Mouse (Mus musculus) cortical plate, adult 2 months (tissue): ENCODE measurements around the gene Plxdc2. TPM values are rescaled to one million over a fixed set of nuclear protein-coding genes. Genes with fewer than 3 reads are reported as not detected.

Experiments used
- H3K27ac ChIP-seq: fragments of 200-500 bp; 2 replicates; pipeline ENCODE4 v1.5.1; 2012; ENCODE audit warnings: low read length, control low read depth, inconsistent platforms; ENCODE audit not compliant: insufficient read depth
- H3K4me1 ChIP-seq: fragments of 200-500 bp; 2 replicates; pipeline ENCODE4 v1.6.1; 2011; ENCODE audit warnings: low read length; ENCODE audit not compliant: control insufficient read depth, insufficient read depth
- H3K4me3 ChIP-seq: fragments of 200-500 bp; 2 replicates; pipeline ENCODE4 v1.5.1; 2011; ENCODE audit warnings: mild to moderate bottlenecking, low read length, control low read depth; ENCODE audit not compliant: insufficient read depth
- CTCF ChIP-seq: fragments of 200-500 bp; IDR thresholded peaks from 2 replicates; pipeline ENCODE4 v1.5.1; 2011; ENCODE audit warnings: mild to moderate bottlenecking, control low read depth, low read length; ENCODE audit not compliant: insufficient read depth; ENCODE audit errors: extremely low read depth
- POLR2A ChIP-seq: fragments of 200-500 bp; IDR thresholded peaks from 2 replicates; pipeline ENCODE4 v1.6.1; 2011; ENCODE audit warnings: mild to moderate bottlenecking, low read length, control low read depth; ENCODE audit not compliant: insufficient read depth; ENCODE audit errors: extremely low read depth
- polyA plus RNA-seq: library from polyadenylated mRNA; depleted of rRNA; stranded (reverse); fragments of >200 nt; gene quantifications from 2 replicates; pipeline ENCODE4 v1.2.3, GENCODE M21; 2012

The Plxdc2 gene
- polyA plus RNA-seq, 1 experiment, result 19.1 TPM

DNA sequence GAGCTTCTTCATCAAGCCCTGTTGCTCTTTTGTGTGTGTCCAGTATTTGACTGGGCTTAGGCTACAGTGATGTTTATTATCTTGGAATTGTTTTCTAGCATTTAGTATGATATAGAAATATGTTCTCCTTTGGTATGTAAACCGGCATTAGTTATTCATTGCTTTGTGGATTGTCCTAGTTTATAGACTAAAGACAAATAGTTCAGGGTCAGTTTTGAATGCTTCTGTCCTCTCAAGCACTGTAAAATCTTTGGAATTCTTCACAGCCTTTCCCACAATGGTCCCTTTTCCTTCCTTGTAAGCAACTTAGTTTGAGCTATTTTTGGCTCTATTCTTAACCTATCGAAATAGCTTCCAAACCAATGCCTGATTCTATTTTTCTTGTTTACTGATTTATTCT lies 178.5 kb downstream of the Plxdc2 start:
- Histone ChIP-seq H3K4me3 (no peak overlapping the region), H3K27ac (no peak overlapping the region), H3K4me1 (no peaks in the 10 kb centered on the region)
- TF ChIP-seq CTCF (no peak), POLR2A (no peak)

DNA sequence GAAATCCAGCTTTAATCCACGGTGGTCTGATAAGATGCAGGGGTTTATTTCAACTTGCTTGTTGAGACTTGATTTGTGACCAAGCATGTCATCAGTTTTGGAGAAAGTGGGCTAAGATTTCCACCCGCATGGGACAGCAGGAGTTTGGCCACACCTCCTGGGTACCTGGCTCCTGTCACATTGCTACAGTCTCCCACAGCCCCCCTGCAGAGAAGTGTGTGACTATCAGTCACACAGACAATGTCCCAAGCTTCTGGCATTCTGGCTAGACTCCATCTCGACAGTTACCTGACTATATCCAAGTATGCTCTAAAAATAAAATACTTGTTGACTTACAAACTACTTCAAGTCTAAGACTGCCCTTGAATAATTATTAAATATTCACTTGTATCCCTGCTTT lies 185.1 kb downstream of the Plxdc2 start:
- Histone ChIP-seq H3K27ac (no peak overlapping the region), H3K4me1 (no peaks in the 10 kb centered on the region; the same call in 1 of the 2 replicates), H3K4me3 (no peak overlapping the region)
- TF ChIP-seq POLR2A, result no peak

GRCm38 (mm10) chr2:16545207-16545606 lies 189.1 kb downstream of the Plxdc2 start:
- Histone ChIP-seq H3K27ac (no peak overlapping the region), H3K4me1 (no peaks in the 10 kb centered on the region; the same call in 1 of the 2 replicates), H3K4me3 (no peak overlapping the region)
- TF ChIP-seq CTCF (no peak), POLR2A (no peak)

DNA sequence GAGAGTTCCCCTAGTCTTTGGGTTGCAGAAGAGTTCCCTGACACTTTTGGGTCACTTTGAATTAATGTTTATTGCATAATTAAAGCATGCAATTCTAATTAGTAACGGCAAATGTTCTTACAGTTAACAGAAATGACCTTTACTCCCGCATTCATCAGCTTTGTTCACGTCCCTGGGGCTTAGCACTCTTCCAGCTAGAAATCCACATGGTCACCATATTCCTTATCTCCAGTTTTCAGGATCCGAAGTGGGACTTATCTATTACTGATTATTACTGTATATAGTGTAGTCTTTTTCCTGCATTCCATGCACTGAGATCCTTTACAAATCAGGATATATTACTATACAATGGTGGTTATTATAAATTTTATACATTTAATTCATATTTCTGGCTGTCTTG lies 203.2 kb downstream of the Plxdc2 start:
- no peak overlapping the region for H3K4me3 ChIP-seq
- no peak overlapping the region for H3K27ac ChIP-seq
- TF ChIP-seq CTCF (no peak), POLR2A (no peak)
- H3K4me1 ChIP-seq, result no peaks in the 10 kb centered on the region

DNA sequence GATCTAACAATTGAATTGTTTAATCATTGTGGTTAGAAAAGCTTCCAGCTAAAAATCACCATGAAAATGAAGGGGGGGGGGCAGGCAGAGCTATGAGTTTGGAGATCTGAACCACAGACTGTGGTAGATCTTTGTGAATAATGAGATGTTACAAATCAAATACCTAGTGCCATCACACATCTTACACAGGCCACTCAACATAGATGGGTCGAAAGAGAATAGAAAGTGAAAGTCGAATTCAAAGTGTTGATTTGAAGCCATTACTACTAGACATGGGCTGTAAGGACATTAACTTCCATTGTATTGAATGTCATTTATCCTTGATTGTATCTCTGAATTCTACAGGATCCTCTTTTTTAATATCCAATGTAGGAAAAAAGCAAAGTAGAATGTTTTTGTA lies 212.2 kb downstream of the Plxdc2 start:
- Histone ChIP-seq H3K27ac (no peak overlapping the region), H3K4me1 (no peaks in the 10 kb centered on the region), H3K4me3 (no peak overlapping the region)
- TF ChIP-seq CTCF (no peak), POLR2A (no peak)

GRCm38 (mm10) chr2:16571169-16571751 lies 215.2 kb downstream of the Plxdc2 start:
- TF ChIP-seq CTCF (no peak), POLR2A (no peak)
- Histone ChIP-seq H3K27ac (no peak overlapping the region), H3K4me1 (no peaks in the 10 kb centered on the region), H3K4me3 (no peak overlapping the region)

DNA sequence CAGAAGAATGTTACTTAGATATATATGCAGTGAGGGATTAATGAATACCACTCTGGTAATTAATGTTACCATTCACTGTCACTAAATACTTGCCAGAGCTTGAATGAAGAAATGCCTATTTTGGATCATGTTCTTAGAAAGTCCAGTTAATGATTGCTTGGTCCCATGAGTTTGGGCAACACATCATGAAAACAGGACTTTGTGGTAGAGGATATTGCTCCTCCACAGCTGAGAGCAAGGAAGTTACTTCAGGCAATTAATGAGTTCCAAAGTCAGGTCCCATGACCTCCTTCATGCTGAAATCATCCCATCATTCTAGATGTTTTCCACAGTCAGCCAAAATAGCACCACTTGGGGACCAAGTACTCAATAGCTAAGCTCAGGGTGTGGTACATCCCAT lies 220.5 kb downstream of the Plxdc2 start:
- Histone ChIP-seq H3K4me3 (no peak overlapping the region), H3K4me1 (no peaks in the 10 kb centered on the region), H3K27ac (no peak overlapping the region)
- TF ChIP-seq POLR2A (no peak), CTCF (no peak)

DNA sequence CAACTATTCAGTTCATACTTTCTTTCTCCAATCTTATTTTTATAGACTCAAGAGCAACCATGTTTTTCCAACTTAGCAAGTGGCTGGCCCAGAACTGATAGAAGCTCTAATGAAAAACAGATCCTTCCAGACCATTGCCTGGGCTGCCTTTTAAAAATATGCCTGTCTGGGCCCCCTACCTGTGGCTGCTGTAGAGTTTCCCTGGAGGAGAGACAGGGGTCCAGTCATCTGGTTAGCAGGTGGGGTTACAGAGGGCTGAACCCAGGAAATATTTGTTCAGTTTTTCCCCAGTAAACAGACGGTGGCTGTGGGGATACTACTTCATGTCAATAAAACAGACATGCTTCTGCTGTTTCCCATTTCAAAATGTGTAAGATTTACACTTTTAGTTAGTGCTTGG lies 222.0 kb downstream of the Plxdc2 start:
- Histone ChIP-seq H3K27ac (no peak overlapping the region), H3K4me1 (no peaks in the 10 kb centered on the region), H3K4me3 (no peak overlapping the region)
- TF ChIP-seq POLR2A, result no peak
- TF ChIP-seq CTCF, result no peak

DNA sequence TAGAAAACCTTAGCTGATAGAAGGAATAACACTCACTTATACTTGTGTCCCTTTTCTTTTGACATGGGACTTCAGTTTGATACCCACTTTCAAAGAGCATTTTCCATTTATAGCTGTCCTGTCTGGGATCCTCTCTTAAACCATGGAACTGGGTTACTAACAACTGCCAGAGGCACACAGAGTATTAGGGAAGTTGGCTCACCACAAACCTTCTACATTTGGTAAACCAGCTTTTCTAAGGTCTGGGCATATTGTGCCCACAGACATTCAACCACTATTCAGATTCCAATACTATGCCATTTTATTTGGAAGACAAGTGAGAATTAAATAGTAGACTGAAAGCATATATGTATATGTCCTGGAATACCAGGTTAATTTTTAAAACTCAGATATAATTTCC lies 232.4 kb downstream of the Plxdc2 start:
- TF ChIP-seq POLR2A, result no peak
- TF ChIP-seq CTCF, result no peak
- Histone ChIP-seq H3K4me1 (no peaks in the 10 kb centered on the region), H3K4me3 (no peak overlapping the region), H3K27ac (no peak overlapping the region)

GRCm38 (mm10) chr2:16595451-16595850 lies 239.3 kb downstream of the Plxdc2 start:
- Histone ChIP-seq H3K4me1 (no peaks in the 10 kb centered on the region), H3K27ac (no peak overlapping the region), H3K4me3 (no peak overlapping the region)
- no peak for TF ChIP-seq POLR2A
- TF ChIP-seq CTCF, result no peak

DNA sequence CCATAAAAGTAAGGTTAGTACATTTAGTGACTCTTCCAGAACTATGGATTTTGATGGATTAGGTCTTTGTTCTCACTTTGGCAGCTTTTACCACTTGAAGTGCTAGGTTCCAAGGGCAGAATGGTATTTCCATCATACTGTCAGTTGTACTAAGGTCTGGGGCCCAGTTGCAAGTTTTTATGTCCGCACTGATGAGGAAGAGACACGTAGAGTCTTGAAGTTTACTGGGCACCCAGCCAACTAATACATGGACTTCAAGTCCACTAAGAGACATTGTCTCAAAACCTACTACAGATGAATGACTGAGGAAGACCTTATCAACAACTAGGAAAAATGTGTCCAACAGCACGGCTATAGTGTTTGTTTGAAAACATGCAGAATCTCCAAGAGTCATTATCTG lies 242.1 kb downstream of the Plxdc2 start:
- TF ChIP-seq POLR2A (no peak), CTCF (no peak)
- H3K27ac ChIP-seq, result no peak overlapping the region
- H3K4me3 ChIP-seq, result no peak overlapping the region
- H3K4me1 ChIP-seq, result no peaks in the 10 kb centered on the region
